Mouse (Mus musculus) gastrocnemius, adult 8-10 months (tissue): ENCODE data around the gene Mrvi1. TPM values are rescaled to one million over a fixed set of nuclear protein-coding genes. Genes with fewer than 3 reads are reported as not detected.

Experiments used
- DNase-seq, 2 experiments: peaks; one replicate each; pipeline ENCODE4 v3.0.0; 2022; ENCODE audit warnings: low spot score in 2 of 2
- total RNA-seq, 4 experiments: library from RNA; stranded (reverse); gene quantifications; 2 replicates each; pipeline ENCODE4 v1.2.4; 2022

The Mrvi1 gene
- 1 to 10 TPM; 4.0 to 5.6 (median 4.2) TPM for total RNA-seq

GRCm38 (mm10) chr7:110982053-110982705 is at the start of gene Mrvi1:
TSS of gene Mrvi1 (minus strand) at chr7:110982461.
- DNase-seq: peak; percentile 17 to 46

- DNase-seq: no peak
Measured at GRCm38 (mm10) chr7:111029046-111029553, 46.8 kb upstream of the Mrvi1 start.

- DNase-seq: peak; percentile 90 to 94
Measured at GRCm38 (mm10) chr7:111028281-111029045, 46.2 kb upstream of the Mrvi1 start, which contains the start of gene Ctr9. TSS of gene Ctr9 (plus strand) at chr7:111028951.

GRCm38 (mm10) chr7:111024912-111025311 is 42.7 kb upstream of the Mrvi1 start:
- no peak for DNase-seq

- DNase-seq: no peak
Measured at GRCm38 (mm10) chr7:111024068-111024594, 41.9 kb upstream of the Mrvi1 start.

GRCm38 (mm10) chr7:111020814-111021213 is 38.6 kb upstream of the Mrvi1 start:
- no peak for DNase-seq

- DNase-seq: no peak
Measured at GRCm38 (mm10) chr7:111016921-111017320, 34.7 kb upstream of the Mrvi1 start.

- DNase-seq: no peak
Measured at GRCm38 (mm10) chr7:111015731-111016130, 33.5 kb upstream of the Mrvi1 start.

GRCm38 (mm10) chr7:111014893-111015292 is 32.6 kb upstream of the Mrvi1 start:
- DNase-seq: peak; percentile 76 to 78

GRCm38 (mm10) chr7:111014039-111014605 is 31.9 kb upstream of the Mrvi1 start:
- no peak for DNase-seq

- DNase-seq: no peak
Measured at GRCm38 (mm10) chr7:111004136-111004840, 22.0 kb upstream of the Mrvi1 start.

GRCm38 (mm10) chr7:110998887-110999827 is 16.9 kb upstream of the Mrvi1 start:
- DNase-seq: no peak

- DNase-seq: no peak
Measured at GRCm38 (mm10) chr7:110991221-110991494, 8.9 kb upstream of the Mrvi1 start.

GRCm38 (mm10) chr7:110990356-110991220 is 8.3 kb upstream of the Mrvi1 start:
- DNase-seq: no peak

- no peak for DNase-seq
Measured at GRCm38 (mm10) chr7:110989286-110989879, 7.1 kb upstream of the Mrvi1 start.

- no peak for DNase-seq
Measured at GRCm38 (mm10) chr7:110988081-110988480, 5.8 kb upstream of the Mrvi1 start.

GRCm38 (mm10) chr7:110985581-110986265 is 3.5 kb upstream of the Mrvi1 start:
- DNase-seq: no peak

- no peak for DNase-seq
Measured at GRCm38 (mm10) chr7:110983621-110984020, 1.4 kb upstream of the Mrvi1 start.
